Mouse (Mus musculus) retina, postnatal 1 day (tissue): ENCODE measurements around the gene Bloc1s4.

Source experiments
- DNase-seq: peaks from one replicate; pipeline ENCODE4 v3.0.0-alpha.2; 2012

Bloc1s4 gene

GRCm38 (mm10) chr5:36714832-36715231 lies 33.6 kb downstream of the Bloc1s4 start:
- no peak for DNase-seq

GRCm38 (mm10) chr5:36713693-36714092 lies 34.8 kb downstream of the Bloc1s4 start:
- no peak for DNase-seq

- DNase-seq: peak; percentile 81
Measured at GRCm38 (mm10) chr5:36712553-36713534, 35.6 kb downstream of the Bloc1s4 start.

GRCm38 (mm10) chr5:36711863-36712262 lies 36.6 kb downstream of the Bloc1s4 start:
- DNase-seq: no peak

GRCm38 (mm10) chr5:36705792-36706191 lies 42.7 kb downstream of the Bloc1s4 start:
- DNase-seq: no peak

- no peak for DNase-seq
Measured at GRCm38 (mm10) chr5:36705390-36705789, 43.1 kb downstream of the Bloc1s4 start.

- DNase-seq: no peak
Measured at GRCm38 (mm10) chr5:36704684-36705083, 43.8 kb downstream of the Bloc1s4 start.

- DNase-seq: no peak
Measured at GRCm38 (mm10) chr5:36700939-36701620, 47.4 kb downstream of the Bloc1s4 start.

GRCm38 (mm10) chr5:36698689-36699088 lies 49.8 kb downstream of the Bloc1s4 start:
- no peak for DNase-seq

- DNase-seq: no peak
Measured at GRCm38 (mm10) chr5:36698067-36698670, 50.3 kb downstream of the Bloc1s4 start.
